Mouse (Mus musculus): ENCODE measurements at regions not wholly inside any gene's neighbourhood (a gene's known extent, or its start where the extent isn't known, plus 50 kb on each side); places are given as distances from the start of the nearest gene placed in this dataset.

GRCm38 (mm10) chr12:8417127-8417790 lies 82.5 kb downstream of the Rhob start:
- 59% methylated on average over 8 of the region's 8 CpGs for WGBS
- no peak overlapping the region for H3K4me3 ChIP-seq (ENCODE audit: low read length)
- DNase-seq (ENCODE audit: low spot score) (no peak), ATAC-seq (0 out of 2 replicates have a peak, but pooled peaks have one; percentile 41)
- TF ChIP-seq CTCF (IDR thresholded peaks at IDR 0.05; ENCODE audit: low read depth), result no peak
- H3K4me1 ChIP-seq (ENCODE audit: insufficient read depth, low read length), result no peaks in the 10 kb centered on the region
- H3K27me3 ChIP-seq (ENCODE audit: insufficient read depth, low read length), result no peaks in the 10 kb centered on the region
- no peak overlapping the region for H3K4me2 ChIP-seq (ENCODE audit: low read depth, low read length)
- no peaks in the 10 kb centered on the region for H3K36me3 ChIP-seq (ENCODE audit: insufficient read depth, low read length)
- no peak overlapping the region for H3K27ac ChIP-seq
- no peak overlapping the region for H3K9ac ChIP-seq (replicated peaks; ENCODE audit: low read length)
- no peaks in the 10 kb centered on the region for H3K9me3 ChIP-seq (ENCODE audit: low read length)

DNA sequence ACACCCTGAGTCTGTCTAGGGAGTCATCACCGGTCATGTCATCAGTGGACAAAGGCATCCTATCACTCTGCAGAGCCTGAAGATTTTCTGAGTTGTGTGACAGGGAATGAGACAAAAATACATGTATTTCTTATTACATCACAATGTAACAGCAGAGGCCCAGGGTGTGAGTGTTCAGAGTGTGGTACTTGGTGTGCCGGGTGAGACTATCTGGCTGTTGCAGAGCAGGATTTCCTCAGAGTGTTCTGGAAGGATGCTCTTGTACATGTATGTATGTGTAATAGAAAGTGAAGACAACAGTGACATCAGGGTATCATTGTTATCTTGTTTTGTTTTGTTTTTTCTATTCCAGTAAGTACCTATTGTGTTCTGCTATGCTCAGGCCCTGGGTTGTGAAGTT lies 87.7 kb downstream of the Rhob start:
- ATAC-seq, result no peak
- no peak for TF ChIP-seq CTCF (IDR thresholded peaks at IDR 0.05; ENCODE audit: low read depth)
- WGBS, result 95% methylated on average over 2 of the region's 2 CpGs

DNA sequence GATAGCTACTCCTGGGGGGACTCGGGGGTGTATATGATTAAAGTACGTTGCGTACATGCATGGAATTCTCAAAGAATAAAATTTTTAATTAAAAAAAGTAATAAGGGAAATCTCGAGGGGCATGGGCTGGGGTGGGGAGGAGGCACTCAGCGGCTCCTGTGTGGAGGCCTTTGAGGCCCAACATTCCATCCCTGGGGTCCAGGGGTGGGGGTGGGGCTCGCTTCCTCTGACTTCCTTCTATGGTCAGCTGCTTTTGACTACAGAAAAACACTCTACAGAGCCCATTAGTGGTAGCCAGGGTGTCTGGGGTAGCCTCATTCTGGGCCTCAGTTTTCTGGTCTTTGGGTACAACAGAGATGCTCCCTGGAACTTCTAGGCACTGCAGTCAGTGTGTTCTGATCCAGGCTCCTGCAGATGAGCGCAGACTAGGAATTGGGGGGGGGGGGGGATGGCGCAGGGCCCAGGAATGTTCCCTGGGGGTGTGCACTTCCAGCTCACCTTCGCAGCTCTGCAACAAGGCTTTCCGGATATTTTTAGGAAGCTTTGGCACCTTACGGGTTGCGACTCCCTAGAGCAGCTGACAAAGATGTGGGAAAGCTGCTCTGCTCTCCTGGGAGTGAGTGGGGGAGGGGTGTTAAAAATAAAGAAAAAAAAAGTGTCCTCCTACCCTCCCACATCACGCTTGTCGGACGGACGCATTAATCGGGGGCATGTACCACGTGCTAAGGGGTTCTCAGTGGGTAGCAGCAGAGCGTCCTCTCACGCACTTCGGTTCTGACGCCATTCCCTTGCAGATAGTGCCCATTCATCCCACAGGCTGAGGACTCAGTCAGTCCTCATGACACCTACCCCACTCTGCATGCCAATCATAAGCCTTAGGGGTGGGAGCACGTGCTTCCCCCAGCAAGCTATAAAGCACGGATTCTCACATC lies 89.1 kb downstream of the Rhob start:
- Histone ChIP-seq H3K4me2 (ENCODE audit: low read depth, low read length) (peak overlapping the region; percentile 31), H3K9me3 (ENCODE audit: low read length) (no peaks in the 10 kb centered on the region), H3K36me3 (ENCODE audit: insufficient read depth, low read length) (no peaks in the 10 kb centered on the region), H3K27me3 (ENCODE audit: insufficient read depth, low read length) (no peaks in the 10 kb centered on the region), H3K27ac (no peak overlapping the region), H3K4me3 (ENCODE audit: low read length) (no peak overlapping the region), H3K4me1 (ENCODE audit: insufficient read depth, low read length) (no peaks in the 10 kb centered on the region), H3K9ac (replicated peaks; ENCODE audit: low read length) (no peak overlapping the region)
- TF ChIP-seq CTCF (IDR thresholded peaks at IDR 0.05; ENCODE audit: low read depth), result no peak
- DNase-seq (ENCODE audit: low spot score) (no peak), ATAC-seq (peak; percentile 84)
- 36% methylated on average over 24 of the region's 24 CpGs for WGBS

More for the DNA sequence above, 87.7 kb downstream of the Rhob start:
- Histone ChIP-seq H3K4me3 (ENCODE audit: low read length) (no peak overlapping the region), H3K9ac (replicated peaks; ENCODE audit: low read length) (no peak overlapping the region), H3K4me2 (ENCODE audit: low read depth, low read length) (no peak overlapping the region), H3K27ac (no peak overlapping the region), H3K27me3 (ENCODE audit: insufficient read depth, low read length) (no peaks in the 10 kb centered on the region), H3K4me1 (ENCODE audit: insufficient read depth, low read length) (no peaks in the 10 kb centered on the region), H3K36me3 (ENCODE audit: insufficient read depth, low read length) (no peaks in the 10 kb centered on the region), H3K9me3 (ENCODE audit: low read length) (no peaks in the 10 kb centered on the region)
- no peak for DNase-seq (ENCODE audit: low spot score)

DNA sequence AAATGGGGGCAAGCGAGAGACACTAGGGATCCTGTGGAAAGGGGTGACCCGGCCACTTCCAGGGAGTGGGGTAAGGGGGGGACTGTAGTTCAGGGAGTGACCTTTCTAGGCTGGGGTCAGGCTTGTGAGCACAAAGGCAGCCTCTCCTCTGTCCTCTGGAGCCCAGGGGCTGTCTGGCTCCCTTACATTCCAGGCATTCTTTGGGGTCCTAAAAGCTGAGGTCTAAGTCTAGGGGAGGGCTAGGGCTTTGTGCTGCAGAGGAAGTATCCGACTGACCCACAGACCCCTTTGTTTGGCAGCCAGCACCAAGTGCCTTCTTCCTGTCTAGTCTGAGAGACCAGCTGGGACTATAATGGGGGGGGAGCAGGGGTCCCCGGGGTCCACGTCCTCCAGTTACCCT lies 88.9 kb downstream of the Hs1bp3 start:
- WGBS, result 21% methylated on average over 5 of the region's 5 CpGs
- H3K9ac ChIP-seq (replicated peaks; ENCODE audit: low read length), result no peak overlapping the region
- ATAC-seq, result no peak
- no peaks in the 10 kb centered on the region for H3K9me3 ChIP-seq (ENCODE audit: low read length)
- TF ChIP-seq CTCF (IDR thresholded peaks at IDR 0.05; ENCODE audit: low read depth), result no peak
- H3K4me3 ChIP-seq (ENCODE audit: low read length), result no peak overlapping the region
- no peak overlapping the region for H3K27ac ChIP-seq
- no peak overlapping the region for H3K4me2 ChIP-seq (ENCODE audit: low read depth, low read length)
- DNase-seq (ENCODE audit: low spot score), result no peak
- no peaks in the 10 kb centered on the region for H3K27me3 ChIP-seq (ENCODE audit: insufficient read depth, low read length)
- no peaks in the 10 kb centered on the region for H3K36me3 ChIP-seq (ENCODE audit: insufficient read depth, low read length)
- H3K4me1 ChIP-seq (ENCODE audit: insufficient read depth, low read length), result no peaks in the 10 kb centered on the region

GRCm38 (mm10) chr12:8401376-8401775 lies 88.1 kb downstream of the Hs1bp3 start:
- H3K9ac ChIP-seq (replicated peaks; ENCODE audit: low read length), result no peak overlapping the region
- no peaks in the 10 kb centered on the region for H3K4me1 ChIP-seq (ENCODE audit: insufficient read depth, low read length)
- H3K9me3 ChIP-seq (ENCODE audit: low read length), result no peaks in the 10 kb centered on the region
- H3K4me2 ChIP-seq (ENCODE audit: low read depth, low read length), result no peak overlapping the region
- WGBS, result 83% methylated on average over 2 of the region's 2 CpGs
- H3K27ac ChIP-seq, result no peak overlapping the region
- H3K27me3 ChIP-seq (ENCODE audit: insufficient read depth, low read length), result no peaks in the 10 kb centered on the region
- H3K4me3 ChIP-seq (ENCODE audit: low read length), result no peak overlapping the region
- no peaks in the 10 kb centered on the region for H3K36me3 ChIP-seq (ENCODE audit: insufficient read depth, low read length)
- DNase-seq (ENCODE audit: low spot score), result no peak
- ATAC-seq, result no peak
- no peak for TF ChIP-seq CTCF (IDR thresholded peaks at IDR 0.05; ENCODE audit: low read depth)

GRCm38 (mm10) chr12:8400345-8401130 lies 87.3 kb downstream of the Hs1bp3 start:
- TF ChIP-seq CTCF (IDR thresholded peaks at IDR 0.05; ENCODE audit: low read depth), result no peak
- Histone ChIP-seq H3K27ac (no peak overlapping the region), H3K4me2 (ENCODE audit: low read depth, low read length) (no peak overlapping the region), H3K27me3 (ENCODE audit: insufficient read depth, low read length) (no peaks in the 10 kb centered on the region), H3K9ac (replicated peaks; ENCODE audit: low read length) (no peak overlapping the region), H3K36me3 (ENCODE audit: insufficient read depth, low read length) (no peaks in the 10 kb centered on the region), H3K4me1 (ENCODE audit: insufficient read depth, low read length) (no peaks in the 10 kb centered on the region), H3K4me3 (ENCODE audit: low read length) (no peak overlapping the region), H3K9me3 (ENCODE audit: low read length) (no peaks in the 10 kb centered on the region)
- 86% methylated on average over 10 of the region's 10 CpGs for WGBS
- DNase-seq (ENCODE audit: low spot score) (no peak), ATAC-seq (no peak)

Data from hindbrain, postnatal 0 days (tissue).